Mouse (Mus musculus) embryonic facial prominence, embryonic 12.5 days (tissue): ENCODE measurements around the gene Ttc32. TPM values are rescaled to one million over a fixed set of nuclear protein-coding genes. Genes with fewer than 3 reads are reported as not detected.

Source experiments
- ATAC-seq: fragments of 200-750 bp; cut with Nextera tagmentation; 2 replicates; pipeline ENCODE4 v1.8.0; 2017; ENCODE audit not compliant: insufficient number of reproducible peaks, insufficient read depth, low FRiP score, low TSS enrichment
- H3K27ac ChIP-seq: fragments of 300-500 bp; sonication (generic); 2 replicates; pipeline ENCODE4 v1.5.1; 2016; ENCODE audit warnings: mild to moderate bottlenecking
- H3K27me3 ChIP-seq: fragments of 300-500 bp; sonication (generic); 2 replicates; pipeline ENCODE4 v1.6.1; 2016; ENCODE audit warnings: mild to moderate bottlenecking, moderate library complexity
- H3K36me3 ChIP-seq: fragments of 300-500 bp; sonication (generic); 2 replicates; pipeline ENCODE4 v1.6.1; 2016; ENCODE audit warnings: mild to moderate bottlenecking
- H3K4me1 ChIP-seq: fragments of 300-500 bp; sonication (generic); 2 replicates; pipeline ENCODE4 v1.6.1; 2016
- H3K4me2 ChIP-seq: fragments of 300-500 bp; sonication (generic); replicated peaks from 2 replicates; pipeline ENCODE4 v1.6.1; 2016; ENCODE audit warnings: mild to moderate bottlenecking, moderate library complexity
- H3K4me3 ChIP-seq: fragments of 300-500 bp; sonication (generic); 2 replicates; pipeline ENCODE4 v1.5.1; 2016; ENCODE audit warnings: mild to moderate bottlenecking
- H3K9ac ChIP-seq: fragments of 300-500 bp; sonication (generic); 2 replicates; pipeline ENCODE4 v1.6.1; 2016; ENCODE audit warnings: mild to moderate bottlenecking, moderate library complexity
- H3K9me3 ChIP-seq: fragments of 300-500 bp; sonication (generic); 2 replicates; pipeline ENCODE4 v1.6.1; 2016; ENCODE audit warnings: mild to moderate bottlenecking, moderate library complexity
- WGBS: fragments of 180-500 bp; shearing (Covaris S2); methylation state at CpG from one replicate; pipeline ENCODE4 v1.1.7; 2016; 5-methylcytosine and 5-hydroxymethylcytosine counted together
- polyA plus RNA-seq: library from polyadenylated mRNA; unstranded; fragments of >200 nt; fragmentation: Nextera tagmentation; extraction: Ambion mirVana; gene quantifications from 2 replicates; pipeline ENCODE4 v1.2.1, GENCODE M21; 2016

Gene Ttc32
- 17.6 and 17.9 TPM in 2 replicates for polyA plus RNA-seq

DNA sequence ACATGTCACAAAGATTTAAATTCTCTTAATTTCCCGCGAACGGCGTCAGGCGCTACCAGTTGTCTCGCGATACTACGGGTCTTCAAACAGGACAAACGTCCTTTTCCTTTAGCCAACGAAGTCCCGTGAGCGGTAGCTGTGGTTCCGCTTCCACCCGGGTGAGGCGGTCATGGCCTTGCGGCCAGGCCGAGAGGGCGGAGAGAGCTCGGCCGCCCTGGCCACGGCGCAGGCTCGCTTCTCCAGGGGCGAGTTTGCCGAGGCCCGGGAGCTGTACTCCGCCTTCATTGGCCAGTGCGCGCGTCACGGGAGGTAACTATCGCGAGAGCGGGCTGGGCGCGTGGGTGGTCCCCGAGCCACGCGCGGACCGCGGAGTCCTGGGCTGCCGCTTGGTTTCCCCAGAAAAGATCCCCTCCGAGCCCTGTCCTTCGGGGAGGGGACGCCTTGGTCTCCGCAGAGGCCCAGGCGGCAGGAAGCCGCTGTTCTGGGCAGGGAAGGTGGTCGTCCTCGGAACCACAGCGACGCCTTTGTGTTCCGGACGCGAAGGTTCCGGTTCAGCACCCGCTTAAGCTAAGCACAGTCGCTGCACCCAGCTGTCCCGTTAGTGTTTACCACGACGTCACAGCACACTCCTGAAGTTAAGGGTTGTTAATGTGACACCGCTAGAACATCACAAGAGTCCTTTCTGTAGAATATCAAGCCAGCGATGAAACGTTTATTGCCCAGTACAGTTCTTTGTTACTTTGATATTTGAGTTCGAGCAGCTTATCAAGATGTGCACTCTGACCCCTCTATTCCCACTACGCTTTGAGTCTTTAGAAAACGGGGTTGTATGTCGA is at the start of gene Ttc32:
TSS of gene Ttc32 (plus strand) at position 110 of the 836 bp plus-strand sequence.
- peak within 1 kb of the TSS; percentile 80 for H3K9ac ChIP-seq
- peaks cover 6% of the 10 kb centered on the region; the same call in 1 of the 2 replicates for H3K4me1 ChIP-seq
- H3K36me3 ChIP-seq: 0 out of 2 replicates have a peak, but pooled peaks cover 3% of the 10 kb centered on the region
- H3K27ac ChIP-seq: peak within 1 kb of the TSS; percentile 98
- WGBS: under 1% methylated on average over 69 of the region's 69 CpGs
- H3K27me3 ChIP-seq: no peaks in the 10 kb centered on the region
- H3K9me3 ChIP-seq: no peaks in the 10 kb centered on the region
- H3K4me3 ChIP-seq: peak within 1 kb of the TSS; percentile 65
- peak; percentile 90 for ATAC-seq
- peak within 1 kb of the TSS; percentile 53 for H3K4me2 ChIP-seq

DNA sequence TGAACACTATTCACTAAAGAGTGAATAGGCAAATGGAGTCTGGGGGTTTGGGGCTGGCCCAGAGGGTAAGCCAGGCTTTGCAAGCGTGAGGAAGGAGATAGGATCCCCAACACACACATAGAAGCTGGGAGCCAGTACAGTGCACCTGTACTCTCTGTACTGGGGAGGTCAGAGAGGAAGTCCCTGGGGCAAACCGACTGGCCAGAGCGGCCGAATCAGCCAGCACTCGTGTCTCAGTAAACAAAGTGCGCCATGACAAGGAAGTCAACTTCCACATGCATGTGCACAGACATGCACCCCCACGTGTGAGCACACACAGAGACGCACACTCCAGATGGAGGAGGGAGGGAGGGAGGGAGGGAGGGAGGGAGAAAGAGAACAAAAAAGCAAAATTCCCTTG is 36.6 kb upstream of the Ttc32 start:
- no peaks in the 10 kb centered on the region for H3K9me3 ChIP-seq
- 0 out of 2 replicates have a peak, but pooled peaks cover 3% of the 10 kb centered on the region for H3K36me3 ChIP-seq
- no peaks in the 10 kb centered on the region for H3K27me3 ChIP-seq
- H3K4me2 ChIP-seq: no peak overlapping the region
- H3K9ac ChIP-seq: no peak overlapping the region
- no peak for ATAC-seq
- H3K4me3 ChIP-seq: no peak overlapping the region
- H3K4me1 ChIP-seq: no peaks in the 10 kb centered on the region
- WGBS: 80% methylated on average over 8 of the region's 8 CpGs
- H3K27ac ChIP-seq: no peak overlapping the region

DNA sequence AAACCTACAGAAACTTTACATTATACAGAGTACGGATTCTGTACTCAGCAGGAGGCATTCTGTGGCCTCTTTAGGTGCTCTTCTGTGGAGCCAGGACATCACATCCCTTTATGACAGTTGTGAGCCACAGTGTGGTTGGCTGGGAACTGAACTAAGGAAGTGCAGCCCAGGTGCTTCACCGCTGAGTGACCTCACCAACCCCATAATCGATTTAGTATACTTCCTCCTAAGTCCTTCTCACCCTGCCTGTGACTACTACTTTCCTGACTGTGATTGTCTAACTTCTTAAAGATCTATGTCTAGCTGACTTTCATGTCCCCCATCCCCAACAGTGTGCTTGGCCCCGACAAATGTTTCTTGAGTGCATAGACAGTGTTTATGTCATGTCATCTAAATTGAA is 31.5 kb upstream of the Ttc32 start:
- no peaks in the 10 kb centered on the region for H3K4me1 ChIP-seq
- H3K9ac ChIP-seq: no peak overlapping the region
- no peak for ATAC-seq
- H3K27ac ChIP-seq: no peak overlapping the region
- no peaks in the 10 kb centered on the region for H3K27me3 ChIP-seq
- H3K4me3 ChIP-seq: no peak overlapping the region
- no peaks in the 10 kb centered on the region for H3K9me3 ChIP-seq
- WGBS: 86% methylated on average over 4 of the region's 4 CpGs
- H3K36me3 ChIP-seq: 0 out of 2 replicates have a peak, but pooled peaks cover 3% of the 10 kb centered on the region
- H3K4me2 ChIP-seq: no peak overlapping the region

DNA sequence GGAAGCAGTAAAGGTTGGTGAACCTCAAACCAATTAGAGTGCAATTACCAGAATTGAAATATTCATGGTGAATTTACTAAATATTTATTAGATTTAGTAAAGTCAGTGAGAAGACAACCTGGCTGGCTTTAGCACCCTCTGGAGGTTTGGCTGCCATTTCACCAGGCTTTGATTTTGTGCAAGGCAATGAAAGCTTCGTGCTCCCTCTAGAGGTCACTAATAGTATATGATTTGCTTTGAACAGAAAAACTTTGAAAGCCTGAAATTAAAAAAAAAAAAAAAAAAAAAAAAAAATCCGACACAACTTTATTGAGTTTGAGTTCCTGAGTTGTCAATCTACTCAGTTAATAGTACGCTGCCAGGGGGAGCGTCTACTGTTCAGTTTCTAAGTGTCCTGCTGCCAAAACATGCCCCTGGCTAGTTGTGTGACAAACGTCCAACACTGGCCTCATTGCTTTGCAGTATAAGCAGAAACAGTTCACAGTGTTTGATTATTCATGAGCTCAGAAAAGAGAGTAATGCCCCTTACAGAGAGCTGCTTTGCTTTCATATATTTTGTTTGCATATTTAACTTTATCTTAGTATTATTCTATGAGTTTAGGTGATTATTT is 27.7 kb upstream of the Ttc32 start:
- 9% methylated on average over 5 of the region's 5 CpGs for WGBS
- ATAC-seq: no peak
- H3K4me3 ChIP-seq: no peak overlapping the region
- H3K27ac ChIP-seq: no peak overlapping the region
- no peak overlapping the region for H3K4me2 ChIP-seq
- H3K36me3 ChIP-seq: 0 out of 2 replicates have a peak, but pooled peaks cover 1% of the 10 kb centered on the region
- no peak overlapping the region for H3K9ac ChIP-seq
- H3K4me1 ChIP-seq: no peaks in the 10 kb centered on the region
- H3K9me3 ChIP-seq: no peaks in the 10 kb centered on the region
- no peaks in the 10 kb centered on the region for H3K27me3 ChIP-seq

DNA sequence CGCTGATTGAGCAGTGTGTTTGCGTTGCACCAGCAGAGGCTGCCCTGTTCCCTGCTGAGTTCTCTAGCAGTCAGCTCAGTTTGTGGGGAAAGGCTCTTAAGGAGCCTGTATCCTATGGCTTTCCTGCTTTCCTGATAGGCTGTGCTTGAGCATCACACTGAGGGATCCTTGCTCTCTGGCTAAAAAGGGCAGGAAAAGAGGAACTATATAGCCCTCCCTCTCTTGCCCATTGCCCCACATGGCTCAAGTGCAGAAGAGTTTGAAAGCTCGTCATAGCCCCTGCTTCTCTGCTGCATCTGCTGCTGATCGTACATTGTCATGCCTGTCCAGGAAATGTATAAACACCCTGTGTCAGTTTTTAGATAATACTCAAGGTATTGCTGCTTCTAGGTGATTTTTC is 22.7 kb upstream of the Ttc32 start:
- Histone ChIP-seq H3K27me3 (no peaks in the 10 kb centered on the region), H3K4me2 (no peak overlapping the region), H3K4me1 (no peaks in the 10 kb centered on the region), H3K36me3 (no peaks in the 10 kb centered on the region; the same call in 1 of the 2 replicates), H3K9ac (no peak overlapping the region), H3K9me3 (no peaks in the 10 kb centered on the region), H3K4me3 (no peak overlapping the region), H3K27ac (no peak overlapping the region)
- whole genome bisulfite sequencing: 63% methylated on average over 4 of the region's 4 CpGs
- no peak for ATAC-seq

DNA sequence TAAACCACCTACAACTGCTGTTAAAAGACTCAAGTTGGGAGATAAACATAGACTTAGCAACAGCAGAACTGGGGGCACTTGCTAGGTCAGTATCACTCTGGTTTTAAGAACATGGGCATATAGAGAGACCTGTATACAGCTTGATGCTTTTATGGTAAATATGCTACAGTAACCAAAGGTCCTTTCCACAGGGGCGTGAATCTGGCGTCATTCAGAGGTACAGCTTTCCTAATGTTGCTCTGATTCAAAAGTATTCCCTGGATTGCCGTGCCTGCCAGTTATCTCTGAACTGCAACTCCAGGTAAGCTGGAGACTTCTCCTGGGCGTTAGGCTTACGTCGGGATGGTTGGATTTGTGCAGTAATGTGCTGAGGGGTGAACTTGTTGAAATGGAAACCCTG is 22.0 kb upstream of the Ttc32 start:
- H3K9me3 ChIP-seq: no peaks in the 10 kb centered on the region
- ATAC-seq: no peak
- 89% methylated on average over 6 of the region's 6 CpGs for WGBS
- no peak overlapping the region for H3K27ac ChIP-seq
- no peak overlapping the region for H3K4me3 ChIP-seq
- no peak overlapping the region for H3K4me2 ChIP-seq
- no peaks in the 10 kb centered on the region for H3K27me3 ChIP-seq
- no peaks in the 10 kb centered on the region for H3K4me1 ChIP-seq
- H3K36me3 ChIP-seq: peaks cover 2% of the 10 kb centered on the region; the same call in 1 of the 2 replicates
- H3K9ac ChIP-seq: no peak overlapping the region

DNA sequence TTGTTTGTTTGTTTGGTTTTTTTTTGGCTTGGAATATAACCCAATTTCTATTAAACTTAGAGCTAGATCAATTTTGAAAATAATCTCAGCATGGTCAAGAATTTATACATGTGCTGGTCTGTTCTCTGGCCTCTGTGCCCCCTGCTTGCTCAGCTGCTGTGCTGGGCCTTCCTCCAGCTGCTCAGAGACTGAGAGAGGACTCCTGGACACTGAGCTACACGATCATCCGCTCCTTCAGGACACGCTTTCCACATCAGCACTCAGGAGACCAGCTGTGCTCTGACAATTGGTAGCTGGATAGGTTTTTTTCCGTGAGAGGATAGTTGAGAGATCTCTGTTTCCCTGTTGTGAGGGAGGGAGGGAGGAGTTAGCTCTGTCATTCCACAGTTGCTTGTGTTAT is 19.5 kb upstream of the Ttc32 start:
- Histone ChIP-seq H3K4me3 (no peak overlapping the region), H3K27ac (no peak overlapping the region), H3K4me2 (no peak overlapping the region), H3K9ac (no peak overlapping the region), H3K9me3 (no peaks in the 10 kb centered on the region), H3K4me1 (no peaks in the 10 kb centered on the region), H3K27me3 (no peaks in the 10 kb centered on the region), H3K36me3 (peaks cover 4% of the 10 kb centered on the region; the same call in 1 of the 2 replicates)
- WGBS: 73% methylated on average over 4 of the region's 4 CpGs
- no peak for ATAC-seq

DNA sequence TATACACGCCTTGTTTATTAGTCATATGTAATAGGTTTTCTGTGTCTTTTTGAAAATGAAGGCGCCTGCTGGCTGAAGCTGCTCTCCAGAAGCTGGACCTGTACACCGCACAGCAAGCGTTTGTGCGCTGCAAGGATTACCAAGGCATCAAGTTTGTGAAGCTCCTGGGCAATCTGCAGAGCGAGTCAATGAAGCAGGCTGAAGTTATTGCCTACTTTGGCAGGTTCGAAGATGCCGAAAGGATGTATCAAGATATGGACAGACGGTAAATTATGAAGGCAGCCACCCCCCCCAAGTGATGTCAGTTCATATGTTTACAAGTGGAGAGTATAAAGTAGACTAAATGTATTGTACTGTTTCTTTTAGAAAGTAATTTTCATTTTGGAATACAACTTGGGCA is 13.4 kb upstream of the Ttc32 start:
- no peak overlapping the region for H3K9ac ChIP-seq
- no peaks in the 10 kb centered on the region for H3K4me1 ChIP-seq
- H3K4me2 ChIP-seq: no peak overlapping the region
- H3K36me3 ChIP-seq: peaks cover 21% of the 10 kb centered on the region
- no peak overlapping the region for H3K4me3 ChIP-seq
- no peaks in the 10 kb centered on the region for H3K27me3 ChIP-seq
- H3K27ac ChIP-seq: no peak overlapping the region
- 94% methylated on average over 9 of the region's 9 CpGs for WGBS
- no peaks in the 10 kb centered on the region for H3K9me3 ChIP-seq
- no peak for ATAC-seq

DNA sequence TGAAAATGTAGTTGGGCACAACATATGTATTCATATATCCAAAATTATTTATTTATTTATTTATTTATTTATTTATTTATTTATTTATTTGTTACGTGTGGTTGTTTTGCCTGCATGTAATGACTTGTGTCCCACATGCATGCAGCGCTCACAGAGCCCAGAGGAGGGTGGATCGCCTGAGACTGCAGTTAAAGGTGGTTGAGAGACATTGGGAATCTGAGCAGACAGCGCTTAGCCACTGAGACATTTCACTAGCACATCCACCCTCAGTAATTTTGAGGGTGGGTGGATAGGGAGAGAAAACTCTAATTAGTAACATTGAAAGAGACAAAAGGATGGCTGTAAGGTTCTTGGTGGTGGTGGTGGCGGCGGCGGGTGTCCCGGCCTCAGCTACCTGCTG is 9.4 kb upstream of the Ttc32 start:
- Histone ChIP-seq H3K9ac (no peak overlapping the region), H3K27ac (no peak overlapping the region), H3K27me3 (no peaks in the 10 kb centered on the region), H3K4me3 (no peak overlapping the region), H3K4me2 (no peak overlapping the region), H3K4me1 (0 out of 2 replicates have a peak, but pooled peaks cover 3% of the 10 kb centered on the region), H3K36me3 (peaks cover 17% of the 10 kb centered on the region), H3K9me3 (no peaks in the 10 kb centered on the region)
- no peak for ATAC-seq
- WGBS: 92% methylated on average over 8 of the region's 8 CpGs

DNA sequence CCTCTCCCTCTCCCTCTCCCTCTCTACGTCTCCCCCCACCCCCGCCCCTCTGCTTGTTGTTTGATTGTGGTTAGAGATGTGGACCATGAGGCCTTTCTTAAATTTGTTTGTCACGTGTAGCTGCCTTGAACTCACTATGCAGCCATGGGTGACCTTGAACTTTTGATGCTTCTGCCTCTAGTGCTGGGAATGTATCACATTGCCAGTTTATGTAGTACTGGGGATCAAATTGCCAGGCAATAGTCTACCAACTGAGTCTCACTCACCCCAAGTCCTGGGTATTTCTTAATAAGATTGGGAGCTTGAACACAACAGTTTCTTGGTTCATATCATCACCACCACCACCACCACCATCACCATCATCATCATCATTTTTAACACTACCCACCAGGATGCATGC is 8.8 kb upstream of the Ttc32 start:
- Histone ChIP-seq H3K4me3 (no peak overlapping the region), H3K9me3 (no peaks in the 10 kb centered on the region), H3K4me1 (0 out of 2 replicates have a peak, but pooled peaks cover 3% of the 10 kb centered on the region), H3K27me3 (no peaks in the 10 kb centered on the region), H3K27ac (no peak overlapping the region), H3K36me3 (peaks cover 17% of the 10 kb centered on the region), H3K4me2 (no peak overlapping the region), H3K9ac (no peak overlapping the region)
- ATAC-seq: no peak
- WGBS: 59% methylated on average over 3 of the region's 3 CpGs

DNA sequence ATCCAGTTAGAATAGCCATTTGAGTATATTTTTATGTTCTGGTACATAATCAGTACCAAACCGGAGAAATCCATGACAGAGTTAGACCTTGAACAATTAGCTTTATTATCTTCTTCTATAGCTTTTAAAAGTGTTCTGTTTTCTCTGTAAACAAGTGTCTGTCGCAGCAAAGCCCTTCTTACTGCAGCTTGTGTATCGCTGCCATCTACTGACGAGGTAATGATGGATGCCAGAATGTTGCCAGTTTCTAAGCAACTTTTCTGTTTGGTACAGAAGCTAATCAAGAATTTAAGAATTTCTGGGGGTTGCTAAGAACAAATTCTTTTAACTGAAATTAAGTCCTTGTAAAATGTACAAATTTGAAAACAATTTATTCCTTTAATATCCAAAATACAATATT is 6.8 kb upstream of the Ttc32 start:
- H3K4me3 ChIP-seq: no peak overlapping the region
- H3K9me3 ChIP-seq: no peaks in the 10 kb centered on the region
- no peak overlapping the region for H3K4me2 ChIP-seq
- 0 out of 2 replicates have a peak, but pooled peaks cover 3% of the 10 kb centered on the region for H3K4me1 ChIP-seq
- peaks cover 8% of the 10 kb centered on the region; the same call in 1 of the 2 replicates for H3K36me3 ChIP-seq
- no peak overlapping the region for H3K9ac ChIP-seq
- no peaks in the 10 kb centered on the region for H3K27me3 ChIP-seq
- whole genome bisulfite sequencing: 51% methylated on average over 4 of the region's 4 CpGs
- no peak overlapping the region for H3K27ac ChIP-seq
- no peak for ATAC-seq

DNA sequence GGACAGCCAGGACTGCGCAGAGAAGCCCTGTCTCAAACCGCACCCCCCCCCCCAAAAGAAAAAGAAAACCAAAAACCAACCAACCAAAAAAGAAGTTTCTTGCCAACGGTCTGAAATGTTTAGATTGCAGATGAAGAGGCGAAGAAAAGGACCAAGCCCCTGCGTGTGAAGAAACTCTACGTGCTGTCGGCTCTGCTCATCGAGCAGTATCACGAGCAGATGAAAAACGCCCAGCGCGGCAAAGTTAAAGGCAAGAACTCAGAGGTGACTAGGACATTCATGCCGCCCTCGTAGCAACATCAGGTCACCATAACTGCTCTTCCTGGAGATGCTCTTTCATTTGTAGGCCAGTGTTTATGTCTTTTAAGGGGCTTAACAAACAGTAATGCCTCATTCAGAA is 5.7 kb upstream of the Ttc32 start:
- 94% methylated on average over 14 of the region's 14 CpGs for WGBS
- ATAC-seq: no peak
- H3K4me1 ChIP-seq: 0 out of 2 replicates have a peak, but pooled peaks cover 3% of the 10 kb centered on the region
- H3K4me3 ChIP-seq: no peak overlapping the region
- H3K36me3 ChIP-seq: 0 out of 2 replicates have a peak, but pooled peaks cover 3% of the 10 kb centered on the region
- H3K27ac ChIP-seq: no peak overlapping the region
- no peak overlapping the region for H3K4me2 ChIP-seq
- no peaks in the 10 kb centered on the region for H3K9me3 ChIP-seq
- no peak overlapping the region for H3K9ac ChIP-seq
- H3K27me3 ChIP-seq: no peaks in the 10 kb centered on the region
